Mouse (Mus musculus) embryonic facial prominence, embryonic 12.5 days (tissue): ENCODE measurements at regions not wholly inside any gene's neighbourhood (a gene's known extent, or its start where the extent isn't known, plus 50 kb on each side); places are given as distances from the start of the nearest gene placed in this dataset.

ENCODE experiments used
- ATAC-seq: fragments of 200-750 bp; cut with Nextera tagmentation; 2 replicates; pipeline ENCODE4 v1.8.0; 2017; ENCODE audit not compliant: insufficient number of reproducible peaks, insufficient read depth, low FRiP score, low TSS enrichment
- H3K27ac ChIP-seq: fragments of 300-500 bp; sonication (generic); 2 replicates; pipeline ENCODE4 v1.5.1; 2016; ENCODE audit warnings: mild to moderate bottlenecking
- H3K27me3 ChIP-seq: fragments of 300-500 bp; sonication (generic); 2 replicates; pipeline ENCODE4 v1.6.1; 2016; ENCODE audit warnings: mild to moderate bottlenecking, moderate library complexity
- H3K36me3 ChIP-seq: fragments of 300-500 bp; sonication (generic); 2 replicates; pipeline ENCODE4 v1.6.1; 2016; ENCODE audit warnings: mild to moderate bottlenecking
- H3K4me1 ChIP-seq: fragments of 300-500 bp; sonication (generic); 2 replicates; pipeline ENCODE4 v1.6.1; 2016
- H3K4me2 ChIP-seq: fragments of 300-500 bp; sonication (generic); replicated peaks from 2 replicates; pipeline ENCODE4 v1.6.1; 2016; ENCODE audit warnings: mild to moderate bottlenecking, moderate library complexity
- H3K4me3 ChIP-seq: fragments of 300-500 bp; sonication (generic); 2 replicates; pipeline ENCODE4 v1.5.1; 2016; ENCODE audit warnings: mild to moderate bottlenecking
- H3K9ac ChIP-seq: fragments of 300-500 bp; sonication (generic); 2 replicates; pipeline ENCODE4 v1.6.1; 2016; ENCODE audit warnings: mild to moderate bottlenecking, moderate library complexity
- H3K9me3 ChIP-seq: fragments of 300-500 bp; sonication (generic); 2 replicates; pipeline ENCODE4 v1.6.1; 2016; ENCODE audit warnings: mild to moderate bottlenecking, moderate library complexity
- WGBS: fragments of 180-500 bp; shearing (Covaris S2); methylation state at CpG from one replicate; pipeline ENCODE4 v1.1.7; 2016; 5-methylcytosine and 5-hydroxymethylcytosine counted together

DNA sequence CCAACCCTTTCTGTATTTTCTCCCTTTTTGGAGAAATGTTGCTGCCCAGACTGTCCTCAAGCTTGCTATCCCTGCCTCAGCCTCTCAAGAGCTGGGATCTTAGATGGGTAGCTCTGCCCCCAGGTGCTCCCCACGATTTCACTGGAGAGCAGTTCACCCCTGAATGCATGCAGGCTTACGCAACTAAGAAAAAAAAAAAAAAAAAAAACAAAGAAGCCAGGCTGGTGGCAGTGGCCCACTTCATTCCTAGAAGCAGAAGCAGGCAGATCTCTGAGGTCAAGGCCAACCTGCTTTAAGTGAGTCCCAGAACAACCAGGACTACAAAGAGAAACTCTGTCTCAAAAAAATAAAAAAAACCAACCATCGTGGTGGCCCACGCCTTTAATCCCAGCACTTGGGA lies 51.2 kb upstream of the Fbxo11 start:
- WGBS = 92% methylated on average over 4 of the region's 4 CpGs
- Histone ChIP-seq H3K27me3 (no peaks in the 10 kb centered on the region), H3K36me3 (no peaks in the 10 kb centered on the region), H3K9ac (no peak overlapping the region), H3K9me3 (no peaks in the 10 kb centered on the region), H3K4me3 (no peak overlapping the region), H3K4me2 (no peak overlapping the region), H3K27ac (no peak overlapping the region), H3K4me1 (no peaks in the 10 kb centered on the region)
- no peak for ATAC-seq

DNA sequence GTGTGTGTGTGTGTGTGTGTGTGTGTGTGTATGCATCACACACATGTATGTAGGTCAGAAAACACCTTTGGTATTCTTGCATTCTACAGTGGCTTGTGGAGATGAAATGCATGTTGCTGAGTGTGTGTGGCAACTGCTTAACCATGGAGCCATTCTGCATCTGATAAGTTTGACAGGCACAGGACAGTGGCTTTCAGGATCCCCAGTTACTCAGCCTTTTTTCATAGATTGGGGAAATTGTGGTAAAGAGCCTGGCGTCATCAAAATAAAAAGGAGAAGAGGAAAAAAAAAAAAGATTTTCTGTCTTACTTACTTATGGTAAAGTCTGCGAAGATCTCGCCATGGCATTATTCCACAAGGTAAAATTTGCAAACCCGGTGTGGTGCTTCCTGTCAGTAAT lies 53.6 kb upstream of the Fbxo11 start:
- no peaks in the 10 kb centered on the region for H3K4me1 ChIP-seq
- no peak overlapping the region for H3K4me2 ChIP-seq
- 83% methylated on average over 4 of the region's 4 CpGs for WGBS
- H3K4me3 ChIP-seq = no peak overlapping the region
- H3K9me3 ChIP-seq = no peaks in the 10 kb centered on the region
- H3K27me3 ChIP-seq = no peaks in the 10 kb centered on the region
- no peaks in the 10 kb centered on the region for H3K36me3 ChIP-seq
- no peak for ATAC-seq
- no peak overlapping the region for H3K9ac ChIP-seq
- H3K27ac ChIP-seq = no peak overlapping the region

DNA sequence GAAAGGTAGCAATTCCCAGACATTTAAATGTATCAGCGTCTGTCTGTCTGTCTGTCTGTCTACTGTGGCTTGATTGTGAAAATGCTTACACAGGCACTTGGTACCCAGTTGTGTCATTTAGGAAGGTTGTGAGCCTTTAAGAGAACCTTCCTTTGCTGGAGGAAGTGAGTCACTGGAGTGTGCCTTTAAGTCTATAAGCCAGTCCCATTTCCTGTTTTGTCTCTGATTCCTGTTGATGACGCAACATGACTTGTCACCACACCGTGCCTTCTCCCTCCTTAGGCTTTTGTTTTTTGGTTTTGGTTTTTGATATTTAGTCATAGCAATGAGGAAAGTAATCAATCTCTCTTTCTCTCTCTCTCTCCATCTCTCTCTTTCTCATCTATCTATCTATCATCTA lies 58.6 kb upstream of the Fbxo11 start:
- WGBS = 79% methylated on average over 3 of the region's 3 CpGs
- H3K4me2 ChIP-seq = no peak overlapping the region
- no peaks in the 10 kb centered on the region for H3K27me3 ChIP-seq
- H3K4me1 ChIP-seq = no peaks in the 10 kb centered on the region
- H3K27ac ChIP-seq = no peak overlapping the region
- H3K9me3 ChIP-seq = no peaks in the 10 kb centered on the region
- ATAC-seq = no peak
- H3K36me3 ChIP-seq = no peaks in the 10 kb centered on the region
- H3K9ac ChIP-seq = no peak overlapping the region
- H3K4me3 ChIP-seq = no peak overlapping the region

DNA sequence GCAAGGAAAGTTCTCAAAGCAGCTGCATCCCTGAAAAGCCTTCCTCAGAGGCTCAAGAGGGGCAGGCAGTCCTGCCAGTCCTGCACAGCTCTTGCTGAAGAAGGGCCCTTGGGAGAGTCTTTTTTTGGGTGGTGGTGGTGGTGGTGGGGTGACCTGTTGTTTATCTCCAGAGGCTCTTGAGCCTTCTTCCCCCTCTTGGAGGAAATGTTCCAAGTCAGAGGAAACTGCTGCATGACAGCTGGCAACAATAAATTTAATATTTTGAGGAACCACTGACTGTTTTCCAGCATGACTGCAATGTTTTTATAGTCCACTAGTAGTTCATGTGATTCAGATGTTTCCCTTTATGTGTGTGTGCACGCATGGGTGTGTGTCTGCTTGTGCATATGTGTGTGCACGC lies 62.0 kb upstream of the Fbxo11 start:
- ATAC-seq = no peak
- H3K27ac ChIP-seq = no peak overlapping the region
- H3K4me2 ChIP-seq = no peak overlapping the region
- 63% methylated on average over 2 of the region's 2 CpGs for WGBS
- H3K4me3 ChIP-seq = no peak overlapping the region
- no peaks in the 10 kb centered on the region for H3K27me3 ChIP-seq
- no peaks in the 10 kb centered on the region for H3K9me3 ChIP-seq
- H3K9ac ChIP-seq = no peak overlapping the region
- H3K4me1 ChIP-seq = no peaks in the 10 kb centered on the region
- H3K36me3 ChIP-seq = no peaks in the 10 kb centered on the region

DNA sequence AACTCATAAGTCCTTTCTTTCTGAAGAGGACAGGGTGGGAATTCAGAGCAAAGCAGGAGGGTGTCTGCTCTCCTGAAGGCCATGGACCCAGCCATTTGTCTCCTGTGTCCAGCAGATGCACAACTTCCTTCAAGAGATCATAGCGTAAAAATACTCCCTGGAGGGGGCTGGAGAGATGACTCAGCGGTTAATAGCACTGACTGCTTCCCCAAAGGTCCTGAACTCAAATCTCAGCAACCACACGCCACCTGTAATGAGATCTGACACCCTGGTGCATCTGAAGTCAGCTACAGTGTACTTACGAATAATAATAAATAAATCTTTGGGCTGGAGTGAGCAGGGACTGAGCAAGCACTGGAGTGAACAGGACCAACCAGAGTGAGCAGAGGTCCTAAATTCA lies 66.2 kb upstream of the Fbxo11 start:
- Histone ChIP-seq H3K9ac (no peak overlapping the region), H3K27ac (no peak overlapping the region), H3K9me3 (no peaks in the 10 kb centered on the region), H3K27me3 (no peaks in the 10 kb centered on the region), H3K4me1 (no peaks in the 10 kb centered on the region), H3K36me3 (no peaks in the 10 kb centered on the region), H3K4me2 (no peak overlapping the region), H3K4me3 (no peak overlapping the region)
- 73% methylated on average over 4 of the region's 4 CpGs for WGBS
- no peak for ATAC-seq

DNA sequence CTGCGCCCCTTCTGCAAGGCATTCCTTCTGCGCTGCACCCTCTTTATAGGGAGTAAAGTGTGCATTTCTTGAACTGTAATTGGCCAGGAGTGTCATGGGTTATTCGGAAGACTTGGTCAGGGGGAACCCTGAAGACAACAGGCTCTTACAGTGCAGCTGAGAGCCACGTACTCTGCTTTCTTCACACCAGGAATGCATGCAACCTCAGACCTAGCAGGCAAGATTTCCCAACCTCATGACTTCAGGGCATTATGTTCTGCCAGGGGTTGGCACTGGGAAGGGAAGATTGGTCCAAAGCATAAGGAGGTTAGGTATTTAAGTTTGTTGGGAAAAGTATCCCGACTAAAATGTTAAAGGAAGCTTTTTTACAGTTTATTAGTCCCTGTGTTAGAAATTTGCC lies 66.9 kb upstream of the Fbxo11 start:
- WGBS = 86% methylated on average over 5 of the region's 5 CpGs
- Histone ChIP-seq H3K9me3 (no peaks in the 10 kb centered on the region), H3K4me1 (no peaks in the 10 kb centered on the region), H3K4me2 (no peak overlapping the region), H3K27me3 (no peaks in the 10 kb centered on the region), H3K36me3 (no peaks in the 10 kb centered on the region), H3K9ac (no peak overlapping the region), H3K27ac (no peak overlapping the region), H3K4me3 (no peak overlapping the region)
- ATAC-seq = no peak

DNA sequence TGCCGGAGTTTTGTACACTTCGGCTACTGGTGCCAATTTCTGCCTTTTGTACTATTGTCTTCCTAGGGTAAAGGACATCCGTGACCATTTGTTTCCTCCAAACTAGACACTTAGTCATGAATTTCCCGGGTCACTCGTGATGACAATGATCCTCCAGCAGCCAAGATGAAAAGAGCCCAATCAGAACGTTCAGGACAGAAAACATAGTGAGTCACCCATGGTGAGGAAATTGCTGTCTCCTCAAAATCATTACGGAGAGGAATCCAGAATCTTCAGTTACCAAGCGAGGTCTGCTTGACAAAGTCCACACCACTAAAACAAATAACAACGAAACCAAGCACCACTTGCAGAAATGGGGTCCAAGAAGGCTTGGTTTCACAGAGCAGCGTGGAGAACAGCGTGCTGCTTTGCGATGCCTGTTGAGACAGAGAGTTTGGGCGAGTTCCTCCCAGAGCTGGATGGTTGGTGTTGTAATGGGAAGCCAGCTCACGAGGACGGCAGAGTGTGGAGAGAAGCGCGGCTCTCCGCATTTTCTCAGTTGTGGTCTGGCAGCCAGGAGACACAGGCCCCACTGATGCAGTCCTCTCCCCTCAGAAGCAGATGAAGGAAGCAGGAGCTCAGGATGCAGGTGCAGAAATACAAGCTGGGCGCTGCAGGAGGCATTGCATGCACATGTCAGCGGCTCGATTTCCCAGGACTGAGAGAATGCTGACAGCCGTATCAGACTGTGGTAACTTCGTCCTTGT lies 67.7 kb upstream of the Fbxo11 start:
- WGBS = 75% methylated on average over 23 of the region's 23 CpGs
- H3K9me3 ChIP-seq = no peaks in the 10 kb centered on the region
- H3K4me2 ChIP-seq = no peak overlapping the region
- H3K4me3 ChIP-seq = no peak overlapping the region
- H3K36me3 ChIP-seq = no peaks in the 10 kb centered on the region
- no peaks in the 10 kb centered on the region for H3K4me1 ChIP-seq
- H3K9ac ChIP-seq = no peak overlapping the region
- H3K27ac ChIP-seq = no peak overlapping the region
- H3K27me3 ChIP-seq = no peaks in the 10 kb centered on the region
- ATAC-seq = no peak

DNA sequence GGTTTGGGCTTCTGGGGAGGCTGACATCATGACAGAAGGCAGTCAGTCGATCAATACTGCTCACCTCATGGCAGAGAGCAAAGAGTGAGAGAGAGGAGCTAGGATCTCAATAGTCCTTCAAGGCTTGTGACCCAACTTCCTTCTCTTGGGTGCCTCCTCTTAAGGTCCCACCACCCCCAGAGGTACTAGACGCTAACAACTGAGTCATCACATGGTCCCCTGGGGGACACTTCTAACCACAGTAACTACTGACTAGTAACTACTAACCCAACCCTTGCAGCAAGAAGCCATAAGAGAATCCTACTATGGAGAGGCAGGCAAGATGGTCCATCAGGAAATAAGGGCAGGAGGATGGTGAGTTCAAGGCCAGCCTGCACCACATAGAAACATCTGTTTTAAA lies 69.5 kb upstream of the Fbxo11 start:
- H3K36me3 ChIP-seq = no peaks in the 10 kb centered on the region
- no peak for ATAC-seq
- no peaks in the 10 kb centered on the region for H3K27me3 ChIP-seq
- WGBS = 86% methylated on average over 2 of the region's 2 CpGs
- no peaks in the 10 kb centered on the region for H3K4me1 ChIP-seq
- no peak overlapping the region for H3K9ac ChIP-seq
- H3K4me3 ChIP-seq = no peak overlapping the region
- no peak overlapping the region for H3K27ac ChIP-seq
- no peaks in the 10 kb centered on the region for H3K9me3 ChIP-seq
- H3K4me2 ChIP-seq = no peak overlapping the region

DNA sequence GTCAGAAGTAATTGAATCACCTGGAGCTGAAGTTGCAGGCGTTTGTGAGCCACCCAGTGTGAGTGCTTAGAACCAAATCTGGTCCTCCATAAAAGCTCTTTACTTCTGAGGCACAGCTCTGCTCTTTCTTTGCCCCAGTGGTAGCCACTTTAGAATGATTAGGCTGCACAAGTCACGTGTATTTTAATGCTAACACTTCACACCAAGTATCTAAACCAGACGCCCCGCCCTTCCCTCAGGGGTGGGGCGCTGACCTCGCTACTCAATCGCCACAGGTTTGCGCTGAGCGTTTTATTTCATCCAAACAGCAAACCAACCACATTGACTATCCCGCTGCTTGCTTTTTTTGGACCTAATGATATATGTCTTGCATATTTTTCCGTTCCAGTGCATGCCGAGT lies 76.4 kb upstream of the Fbxo11 start:
- WGBS = 35% methylated on average over 12 of the region's 12 CpGs
- H3K27me3 ChIP-seq = no peaks in the 10 kb centered on the region
- no peak overlapping the region for H3K9ac ChIP-seq
- no peaks in the 10 kb centered on the region for H3K36me3 ChIP-seq
- H3K4me2 ChIP-seq = 0 out of 2 replicates have a peak overlapping the region, but pooled peaks have one; percentile 3
- no peak overlapping the region for H3K4me3 ChIP-seq
- peaks cover 3% of the 10 kb centered on the region; the same call in 1 of the 2 replicates for H3K4me1 ChIP-seq
- no peak overlapping the region for H3K27ac ChIP-seq
- H3K9me3 ChIP-seq = no peaks in the 10 kb centered on the region
- ATAC-seq = no peak

DNA sequence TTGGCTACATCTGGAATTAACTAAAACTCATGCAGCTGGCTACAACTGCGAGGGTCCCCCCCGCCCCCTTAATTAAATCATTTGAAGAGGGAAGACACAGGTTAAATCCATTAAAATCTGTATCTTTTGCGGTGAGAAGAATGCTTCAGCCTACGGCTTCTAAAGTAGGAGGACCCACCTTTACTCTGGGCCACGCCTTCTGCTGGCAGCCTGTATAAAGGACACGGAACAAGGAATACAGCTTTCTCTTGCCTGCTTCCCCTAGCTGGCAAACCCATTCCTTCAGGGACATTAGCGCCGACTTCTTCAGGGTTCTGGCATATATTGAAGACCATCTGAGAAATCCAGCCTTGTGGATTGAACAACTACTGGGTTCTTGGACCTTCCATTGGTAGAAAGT lies 76.9 kb upstream of the Fbxo11 start:
- no peaks in the 10 kb centered on the region for H3K36me3 ChIP-seq
- WGBS = 31% methylated on average over 8 of the region's 8 CpGs
- 0 out of 2 replicates have a peak overlapping the region, but pooled peaks have one; percentile 3 for H3K4me2 ChIP-seq
- no peak overlapping the region for H3K4me3 ChIP-seq
- H3K9ac ChIP-seq = no peak overlapping the region
- H3K27me3 ChIP-seq = no peaks in the 10 kb centered on the region
- ATAC-seq = no peak
- H3K4me1 ChIP-seq = peaks cover 6% of the 10 kb centered on the region; the same call in 1 of the 2 replicates
- no peaks in the 10 kb centered on the region for H3K9me3 ChIP-seq
- no peak overlapping the region for H3K27ac ChIP-seq

DNA sequence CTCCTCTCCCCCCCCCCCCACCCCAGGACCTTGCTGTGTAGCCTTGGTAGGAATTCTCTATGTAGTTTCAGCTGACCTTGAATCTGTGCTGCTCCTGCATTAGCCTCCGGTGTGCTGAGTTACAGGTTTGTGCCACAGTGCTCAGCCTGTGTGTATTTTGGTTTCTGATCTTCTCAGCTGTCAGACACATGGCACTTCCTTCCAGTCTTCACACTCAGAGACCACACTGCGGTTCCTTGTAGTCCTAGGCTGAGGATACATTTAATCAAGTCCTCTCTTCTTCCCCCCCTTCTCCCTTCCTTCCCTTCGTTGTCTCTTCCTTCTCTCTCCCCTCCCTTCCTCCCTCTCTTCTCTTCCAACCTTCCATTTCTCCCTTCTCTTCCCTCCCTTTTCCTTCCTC lies 77.7 kb upstream of the Fbxo11 start:
- H3K9me3 ChIP-seq = no peaks in the 10 kb centered on the region
- H3K4me2 ChIP-seq = no peak overlapping the region
- no peak for ATAC-seq
- no peak overlapping the region for H3K9ac ChIP-seq
- H3K27me3 ChIP-seq = no peaks in the 10 kb centered on the region
- H3K27ac ChIP-seq = no peak overlapping the region
- WGBS = 72% methylated on average over 3 of the region's 3 CpGs
- H3K4me3 ChIP-seq = no peak overlapping the region
- H3K36me3 ChIP-seq = no peaks in the 10 kb centered on the region
- H3K4me1 ChIP-seq = peaks cover 6% of the 10 kb centered on the region; the same call in 1 of the 2 replicates

DNA sequence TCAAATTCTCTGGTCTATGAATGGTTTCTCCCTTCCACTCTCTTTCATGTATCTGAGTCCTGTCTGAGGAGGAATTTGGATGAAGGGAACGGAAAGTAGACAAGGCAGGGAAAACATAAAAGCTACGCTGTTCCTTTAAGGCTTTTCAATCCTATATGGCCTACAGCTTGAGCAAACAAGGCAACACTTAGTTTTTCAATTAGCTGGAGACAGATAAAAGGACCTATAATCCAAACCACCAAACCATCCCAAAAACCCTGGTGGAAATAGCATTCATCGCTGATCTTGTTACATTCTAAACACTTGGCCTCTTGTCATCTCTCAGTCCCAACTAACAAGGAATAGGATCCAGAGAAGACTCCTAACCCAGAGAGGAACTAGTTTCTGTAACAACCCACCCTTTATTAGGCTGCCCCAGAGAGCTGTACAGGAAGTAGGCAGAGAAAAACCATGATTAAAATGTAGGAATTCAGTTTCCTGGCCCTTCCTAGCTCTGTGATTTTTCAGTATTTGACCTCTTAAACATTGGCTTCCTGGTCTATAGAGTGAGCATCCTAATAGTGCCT lies 78.4 kb upstream of the Fbxo11 start:
- Histone ChIP-seq H3K27ac (no peak overlapping the region), H3K9ac (no peak overlapping the region), H3K4me3 (no peak overlapping the region), H3K9me3 (no peaks in the 10 kb centered on the region), H3K36me3 (no peaks in the 10 kb centered on the region), H3K27me3 (no peaks in the 10 kb centered on the region), H3K4me1 (peaks cover 6% of the 10 kb centered on the region; the same call in 1 of the 2 replicates), H3K4me2 (no peak overlapping the region)
- 68% methylated on average over 3 of the region's 3 CpGs for WGBS
- no peak for ATAC-seq
